Mouse (Mus musculus) thymus, adult 2 months (tissue): ENCODE measurements at regions not wholly inside any gene's neighbourhood (a gene's known extent, or its start where the extent isn't known, plus 50 kb on each side); places are given as distances from the start of the nearest gene placed in this dataset.

Source experiments
- DNase-seq: peaks from one replicate; pipeline ENCODE4 v3.0.0; 2021
- H3K27ac ChIP-seq: fragments of 200-500 bp; 2 replicates; pipeline ENCODE4 v1.5.1; 2012; ENCODE audit warnings: low read length, control low read depth; ENCODE audit not compliant: control insufficient read depth, insufficient read depth
- H3K27me3 ChIP-seq: fragments of 200-500 bp; 2 replicates; pipeline ENCODE4 v1.6.1; 2012; ENCODE audit warnings: mild to moderate bottlenecking, low read length, moderate library complexity, mixed read lengths; ENCODE audit not compliant: control insufficient read depth, insufficient read depth
- H3K36me3 ChIP-seq: fragments of 200-500 bp; 2 replicates; pipeline ENCODE4 v1.6.1; 2012; ENCODE audit warnings: mild to moderate bottlenecking, low read length, moderate library complexity; ENCODE audit not compliant: control insufficient read depth, insufficient read depth
- H3K4me1 ChIP-seq: fragments of 200-500 bp; replicated peaks from 2 replicates; pipeline ENCODE4 v1.6.1; 2012; ENCODE audit warnings: low read length; ENCODE audit not compliant: control insufficient read depth, insufficient read depth
- H3K4me3 ChIP-seq: fragments of 200-500 bp; 2 replicates; pipeline ENCODE4 v1.5.1; 2012; ENCODE audit warnings: mild to moderate bottlenecking, low read length, control low read depth, moderate library complexity; ENCODE audit not compliant: control insufficient read depth, insufficient read depth
- CTCF ChIP-seq: fragments of 200-500 bp; IDR thresholded peaks from 2 replicates; pipeline ENCODE4 v1.5.1; 2012; ENCODE audit warnings: mild to moderate bottlenecking, control low read depth, low read length, moderate library complexity, borderline replicate concordance; ENCODE audit not compliant: control insufficient read depth, poor library complexity, insufficient read depth; ENCODE audit errors: extremely low read depth
- POLR2A ChIP-seq: fragments of 200-500 bp; IDR thresholded peaks from 2 replicates; pipeline ENCODE4 v1.6.1; 2012; ENCODE audit warnings: mild to moderate bottlenecking, low read length, control low read depth, moderate library complexity; ENCODE audit not compliant: control insufficient read depth, poor library complexity, insufficient read depth; ENCODE audit errors: extremely low read depth
- WGBS: fragments of 180-500 bp; shearing (Covaris S2); methylation state at CpG from one replicate; pipeline ENCODE4 v1.1.7; 2018; 5-methylcytosine and 5-hydroxymethylcytosine counted together

DNA sequence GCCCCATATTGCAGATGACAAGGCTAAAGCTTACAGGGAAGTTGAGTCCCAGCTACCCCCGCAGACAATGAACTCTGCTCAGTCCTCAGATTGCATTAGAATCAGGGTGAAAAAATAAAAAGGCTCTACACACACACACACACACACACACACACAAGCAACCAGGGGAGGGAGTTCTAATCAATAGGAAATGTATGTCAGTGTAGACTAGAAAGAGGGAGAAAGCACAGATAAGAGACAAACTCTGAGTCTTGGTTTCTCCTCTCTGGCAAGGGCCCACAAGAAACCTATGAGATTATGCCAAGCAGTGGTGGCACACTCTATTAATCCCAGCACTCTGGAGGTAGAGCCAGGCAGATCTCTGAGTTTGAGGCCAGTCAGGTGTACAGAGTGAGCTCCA, 135.8 kb downstream of the Rybp start:
- Histone ChIP-seq H3K36me3 (no peaks in the 10 kb centered on the region), H3K27me3 (no peaks in the 10 kb centered on the region), H3K4me1 (peaks cover 11% of the 10 kb centered on the region), H3K27ac (no peak overlapping the region), H3K4me3 (no peak overlapping the region)
- no peak for DNase-seq
- 90% methylated on average over 1 of the region's 1 CpGs for whole genome bisulfite sequencing
- TF ChIP-seq POLR2A (no peak), CTCF (no peak)

DNA sequence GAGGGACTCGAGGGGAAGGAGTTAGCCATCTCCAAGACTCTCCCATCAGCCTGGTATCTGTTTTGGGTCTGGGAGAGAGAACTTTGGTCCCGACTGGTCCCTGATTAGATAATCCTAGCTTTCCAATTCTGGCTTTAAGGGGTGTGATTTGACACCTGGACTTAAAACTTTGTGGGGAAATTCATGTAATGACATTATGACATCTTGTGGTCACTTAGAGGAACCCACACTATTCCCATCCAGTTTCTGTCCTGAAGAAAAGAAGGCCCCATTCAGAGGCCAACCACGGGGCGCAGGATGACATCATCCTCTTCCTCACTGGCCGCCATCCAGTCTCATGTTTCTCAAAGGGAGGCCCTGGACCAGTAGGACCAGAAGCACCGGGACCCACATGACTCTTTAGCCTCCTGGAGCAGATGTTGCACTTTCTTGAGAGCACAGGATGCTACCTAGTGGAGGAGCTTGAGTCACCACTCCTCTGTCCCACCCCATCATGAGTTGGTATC, 136.5 kb downstream of the Rybp start:
- Histone ChIP-seq H3K4me3 (no peak overlapping the region), H3K36me3 (no peaks in the 10 kb centered on the region), H3K27ac (no peak overlapping the region), H3K4me1 (peaks cover 7% of the 10 kb centered on the region), H3K27me3 (no peaks in the 10 kb centered on the region)
- TF ChIP-seq CTCF = no peak
- TF ChIP-seq POLR2A = no peak
- DNase-seq = no peak
- WGBS = 74% methylated on average over 6 of the region's 6 CpGs

DNA sequence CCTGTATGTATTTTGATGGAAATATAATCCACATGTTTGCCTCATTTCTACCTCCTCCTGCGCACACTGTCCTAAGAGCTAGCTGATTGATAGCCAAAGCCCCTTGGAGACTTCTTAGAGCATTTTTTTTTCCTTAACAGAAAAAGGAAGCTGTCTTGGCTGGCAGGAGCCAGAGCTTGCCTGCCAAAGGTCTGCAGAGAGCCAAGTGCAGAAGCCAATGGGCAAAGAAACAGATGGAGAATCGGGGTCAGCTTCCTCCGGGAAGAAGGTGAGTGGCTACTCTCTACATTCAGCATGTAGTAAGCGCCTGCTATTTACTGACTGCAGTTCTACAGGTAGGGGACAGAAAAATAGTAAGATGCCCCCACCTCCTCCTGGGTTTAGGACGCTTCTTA, 137.8 kb downstream of the Rybp start:
- DNase-seq = no peak
- no peak for TF ChIP-seq CTCF
- TF ChIP-seq POLR2A = no peak
- 0 out of 2 replicates have a peak, but pooled peaks cover 2% of the 10 kb centered on the region for H3K4me1 ChIP-seq
- WGBS = 78% methylated on average over 5 of the region's 5 CpGs
- H3K4me3 ChIP-seq = no peak overlapping the region
- no peaks in the 10 kb centered on the region for H3K36me3 ChIP-seq
- H3K27ac ChIP-seq = no peak overlapping the region
- no peaks in the 10 kb centered on the region for H3K27me3 ChIP-seq

DNA sequence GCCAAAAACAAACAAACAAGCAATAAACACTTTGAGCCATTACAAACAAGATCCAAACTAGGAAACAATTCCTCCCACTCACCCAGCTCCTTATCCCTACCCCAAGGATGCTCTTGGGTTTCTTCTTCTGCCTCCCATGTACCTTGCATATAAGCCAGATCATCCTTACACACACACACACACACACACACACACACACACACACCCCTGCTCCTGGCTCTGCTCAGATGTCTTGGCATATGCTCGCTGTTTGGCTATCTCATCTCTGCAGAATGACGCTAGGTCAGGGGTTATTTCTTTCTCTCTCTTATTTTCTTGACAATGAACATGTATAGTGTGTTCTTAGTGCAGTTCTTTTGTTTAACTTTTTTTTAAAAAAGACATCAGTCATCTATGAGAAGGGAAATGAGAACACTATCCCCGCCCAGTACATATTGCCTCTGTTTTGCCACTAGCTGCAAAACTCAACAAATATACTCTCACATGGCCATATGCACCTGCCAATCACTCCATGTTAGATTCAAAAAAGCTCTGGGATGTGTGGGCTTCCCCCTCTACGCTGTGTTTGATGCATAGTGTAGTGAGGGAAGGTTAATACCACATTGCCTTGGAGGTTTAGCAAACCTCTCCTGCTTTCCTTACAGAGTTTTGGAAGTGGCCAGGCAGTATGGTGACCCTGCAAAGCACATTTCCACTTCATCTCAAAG, 138.4 kb downstream of the Rybp start:
- TF ChIP-seq POLR2A (no peak), CTCF (no peak)
- DNase-seq = no peak

DNA sequence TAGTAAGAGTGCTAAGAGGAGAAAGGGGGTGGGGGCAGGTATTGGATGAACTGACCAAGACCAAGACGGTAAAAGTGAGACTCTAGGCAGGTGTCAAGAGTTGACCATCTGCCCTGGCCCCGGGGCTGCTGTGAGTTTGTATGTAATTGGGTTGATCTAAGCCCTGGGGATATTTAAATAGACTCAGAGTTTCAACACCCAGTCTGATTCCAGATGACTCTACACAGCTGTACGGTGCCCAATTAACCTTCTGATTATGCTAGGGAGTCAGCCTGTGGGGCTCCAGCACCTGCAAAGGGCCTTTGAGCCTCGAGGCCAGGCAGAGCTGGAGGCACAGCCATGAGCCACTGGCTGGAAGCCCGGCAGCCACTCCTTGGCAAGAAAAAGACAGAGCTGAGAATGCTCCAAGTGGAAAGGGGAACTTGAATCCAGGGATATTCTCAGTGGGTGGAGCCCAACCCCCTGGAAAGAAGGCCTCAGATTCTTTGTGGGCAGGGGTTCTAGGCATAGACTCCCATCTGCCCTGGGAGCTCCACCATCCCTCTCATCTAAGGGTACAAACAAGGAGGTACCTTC, 140.8 kb downstream of the Rybp start:
- WGBS = 78% methylated on average over 5 of the region's 5 CpGs
- TF ChIP-seq CTCF (no peak), POLR2A (no peak)
- Histone ChIP-seq H3K27me3 (no peaks in the 10 kb centered on the region), H3K36me3 (no peaks in the 10 kb centered on the region), H3K27ac (no peak overlapping the region), H3K4me1 (0 out of 2 replicates have a peak, but pooled peaks cover 4% of the 10 kb centered on the region), H3K4me3 (no peak overlapping the region)
- DNase-seq = no peak

More for the DNA sequence above, 138.4 kb downstream of the Rybp start:
- Histone ChIP-seq H3K36me3 (no peaks in the 10 kb centered on the region), H3K4me1 (0 out of 2 replicates have a peak, but pooled peaks cover 2% of the 10 kb centered on the region), H3K27ac (no peak overlapping the region), H3K4me3 (no peak overlapping the region), H3K27me3 (no peaks in the 10 kb centered on the region)
- WGBS = 87% methylated on average over 4 of the region's 4 CpGs

DNA sequence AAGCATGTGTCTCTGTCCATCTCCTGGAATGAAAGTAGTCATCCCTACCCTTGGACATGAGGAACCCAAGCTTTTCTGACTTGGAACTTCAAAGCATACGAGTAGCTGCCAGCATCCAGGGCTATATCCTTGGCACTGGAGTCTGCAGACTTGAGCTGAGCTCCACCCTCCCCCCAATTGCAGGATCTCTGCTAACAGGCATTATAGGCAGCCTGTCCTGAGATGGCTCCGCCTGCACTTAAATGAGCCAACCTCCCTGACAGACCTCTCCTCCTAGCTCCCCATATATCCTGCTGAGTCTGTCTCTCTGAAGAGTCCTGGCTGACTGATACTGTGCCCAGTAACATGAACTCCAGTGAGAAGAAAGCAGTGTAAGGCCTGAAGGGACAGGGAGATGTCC, 141.4 kb downstream of the Rybp start:
- TF ChIP-seq POLR2A = no peak
- no peak for TF ChIP-seq CTCF

More for the DNA sequence above, 141.4 kb downstream of the Rybp start:
- Histone ChIP-seq H3K4me1 (0 out of 2 replicates have a peak, but pooled peaks cover 4% of the 10 kb centered on the region), H3K36me3 (no peaks in the 10 kb centered on the region), H3K4me3 (no peak overlapping the region), H3K27me3 (no peaks in the 10 kb centered on the region), H3K27ac (no peak overlapping the region)
- no peak for DNase-seq
- WGBS = 90% methylated on average over 2 of the region's 2 CpGs
